Mouse (Mus musculus) gastrocnemius, adult 18-20 months (tissue): ENCODE measurements around the gene Olfr1495. TPM values are rescaled to one million over a fixed set of nuclear protein-coding genes. Genes with fewer than 3 reads are reported as not detected.
"Not testable (repeated sequence)": the region's sequence is repeated elsewhere in the genome, so short reads cannot be mapped to it uniquely, and the experiment has no call there.

Experiments
- DNase-seq: peaks from one replicate; pipeline ENCODE4 v3.0.0; 2021; ENCODE audit warnings: low spot score
- long read RNA-seq, 2 experiments: library from polyadenylated mRNA; stranded (forward); transcript quantifications; one replicate each; pipeline ENCODE4 v2.0.0; 2021
- total RNA-seq, 2 experiments: library from RNA; stranded (reverse); gene quantifications; 2 replicates each; pipeline ENCODE4 v1.2.3; 2021

Olfr1495 gene
- not detected for total RNA-seq
- long read RNA-seq, experiment 1 = 0 reads
- long read RNA-seq, experiment 2 = 0 reads

DNA sequence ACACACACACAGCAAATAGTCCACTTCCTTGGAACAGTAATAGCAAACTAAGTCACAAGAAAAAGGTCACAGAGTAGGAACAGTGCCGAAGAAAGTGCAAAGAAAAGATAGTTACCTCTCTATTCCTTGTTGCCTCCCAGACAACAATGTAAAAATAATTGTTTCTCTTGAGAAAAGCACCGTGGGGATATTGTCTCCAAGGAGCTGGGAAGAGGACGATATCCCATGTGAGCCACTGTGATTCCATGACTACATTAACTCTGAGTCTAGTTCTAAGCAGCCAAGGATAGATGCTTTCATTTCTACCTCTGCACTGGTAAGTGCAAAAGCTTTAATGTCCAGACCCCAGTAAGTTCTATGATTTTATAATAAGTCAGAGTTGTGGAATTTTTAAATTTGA, at the start of gene Olfr1495:
Olfr1495 (plus strand) TSS at position 301 of the 400 bp plus-strand sequence.
- no peak for DNase-seq

DNA sequence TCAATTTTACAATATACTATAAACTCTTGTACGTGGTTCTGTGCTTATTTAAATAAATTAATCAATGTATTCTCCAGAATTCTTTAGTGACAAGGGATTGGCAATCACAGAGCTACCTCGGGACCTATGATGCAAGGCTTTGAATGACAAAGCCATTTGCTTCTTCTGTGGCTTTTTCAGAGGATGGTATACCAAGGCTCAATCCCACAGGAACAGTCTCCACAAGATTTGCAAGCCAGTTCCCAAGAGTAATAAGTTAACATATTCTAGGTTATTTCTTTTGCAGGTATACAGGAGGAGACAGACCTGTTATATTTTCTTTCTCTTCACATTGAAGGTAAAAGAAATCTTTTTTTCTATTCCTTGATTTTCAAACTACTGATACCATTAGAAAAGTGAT, 41.4 kb upstream of the Olfr1495 start, which contains the start of gene Olfr1493-ps1:
Olfr1493-ps1 (plus strand) TSS at position 301 of the 400 bp plus-strand sequence.
- DNase-seq = no peak

DNA sequence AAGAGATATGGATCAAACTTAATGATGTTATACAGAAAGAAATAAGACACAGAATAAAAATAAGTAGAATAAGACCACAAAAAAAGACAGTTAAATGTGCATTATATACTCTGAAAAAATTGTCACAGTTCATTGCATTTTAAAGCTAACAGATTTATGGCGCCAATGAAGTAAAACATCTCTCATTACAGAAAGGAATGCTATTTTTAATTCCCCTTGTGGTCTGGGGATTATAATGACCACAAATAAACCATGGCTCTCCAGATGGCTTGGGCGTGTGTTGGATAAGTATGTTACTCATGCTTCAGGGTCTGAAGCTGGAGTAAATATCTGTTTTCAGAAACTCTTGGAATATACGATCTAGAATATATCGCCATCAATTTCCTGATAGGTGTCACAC, 25.0 kb upstream of the Olfr1495 start, which contains the start of gene Olfr1494:
Olfr1494 (plus strand) TSS at position 301 of the 400 bp plus-strand sequence.
- DNase-seq = no peak

DNA sequence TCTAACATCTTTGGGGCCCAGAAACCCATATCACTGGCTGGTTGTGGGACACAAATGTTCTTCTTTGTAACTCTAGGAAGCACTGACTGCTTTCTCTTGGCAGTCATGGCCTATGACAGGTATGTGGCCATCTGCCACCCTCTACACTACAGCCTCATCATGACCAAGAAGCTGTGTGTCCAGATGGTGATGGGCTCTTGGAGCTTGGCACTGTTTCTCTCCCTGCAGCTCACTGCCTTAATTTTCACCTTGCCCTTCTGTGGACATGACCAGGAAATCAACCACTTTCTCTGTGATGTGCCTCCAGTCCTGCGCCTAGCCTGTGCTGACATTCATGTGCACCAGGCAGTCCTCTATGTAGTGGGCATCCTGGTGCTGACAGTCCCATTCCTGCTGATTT, 15.0 kb upstream of the Olfr1495 start:
- DNase-seq = no peak

DNA sequence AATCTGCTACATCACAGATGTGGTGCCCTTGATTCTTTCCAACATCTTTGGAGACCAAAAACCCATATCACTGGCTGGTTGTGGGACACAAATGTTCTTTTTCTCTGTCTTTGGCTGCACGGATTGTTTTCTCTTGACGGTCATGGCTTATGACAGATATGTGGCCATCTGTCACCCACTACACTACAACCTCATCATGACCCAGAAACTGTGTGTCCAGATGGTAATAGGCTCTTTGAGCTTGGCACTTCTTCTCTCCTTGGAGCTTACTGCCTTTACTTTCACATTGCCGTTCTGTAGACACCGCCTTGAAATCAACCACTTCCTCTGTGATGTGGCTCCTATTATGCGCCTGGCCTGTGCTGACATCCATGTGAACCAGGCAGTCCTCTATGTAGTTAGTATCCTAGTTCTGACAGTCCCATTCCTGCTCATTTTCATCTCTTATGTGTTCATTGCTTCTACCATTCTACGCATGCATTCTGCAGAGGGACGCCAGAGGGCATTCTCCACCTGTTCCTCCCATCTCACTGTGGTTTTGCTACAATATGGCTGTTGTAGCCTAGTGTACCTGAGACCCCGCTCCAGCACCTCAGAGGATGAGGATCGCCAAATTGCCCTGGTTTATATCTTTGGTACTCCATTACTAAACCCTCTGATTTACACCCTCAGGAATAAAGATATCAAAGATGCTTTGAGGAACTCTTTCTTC, 4.3 kb downstream of the Olfr1495 start:
- DNase-seq = no peak

DNA sequence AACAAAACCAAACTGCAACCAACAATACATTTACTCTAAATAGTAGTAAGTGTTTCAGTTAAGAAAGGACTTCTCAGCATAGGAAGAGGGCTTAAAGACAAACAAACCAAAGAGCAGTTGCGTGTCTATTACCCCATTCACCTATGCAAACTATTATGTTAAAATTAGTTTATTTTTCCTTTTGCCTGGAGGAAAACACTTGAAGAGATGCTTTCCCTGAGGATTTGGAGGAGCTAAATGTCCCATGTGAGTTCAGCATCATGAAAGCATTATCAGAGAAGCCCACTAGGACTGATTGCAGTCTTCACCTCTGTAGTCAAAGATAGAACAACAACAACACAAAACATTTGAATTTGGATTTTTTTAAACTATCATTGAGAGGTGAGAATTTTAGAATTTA, 13.2 kb downstream of the Olfr1495 start, which contains the start of gene Olfr1496:
Olfr1496 (plus strand) TSS at position 301 of the 400 bp plus-strand sequence.
- DNase-seq = no peak

DNA sequence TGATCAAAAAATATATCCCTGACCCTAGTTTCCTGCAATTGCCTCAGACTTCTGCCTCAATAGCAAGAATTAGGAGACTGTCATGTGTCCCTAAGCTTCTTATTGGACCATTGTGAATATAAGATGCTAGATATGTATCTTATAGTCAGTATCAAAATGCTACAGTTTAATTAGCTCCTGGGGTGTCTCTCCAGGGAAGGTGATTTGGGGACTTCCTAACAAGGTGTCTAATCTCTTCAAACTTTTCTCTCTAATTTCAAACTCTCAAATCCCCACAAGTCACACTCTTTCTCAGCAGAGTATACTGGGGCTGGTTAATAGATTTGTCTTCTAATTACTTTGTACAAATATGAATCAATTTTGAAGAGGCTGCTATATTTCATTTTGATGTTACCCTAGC, 33.7 kb downstream of the Olfr1495 start, which contains the start of gene Olfr1497:
Olfr1497 (minus strand) TSS at position 101 of the 400 bp plus-strand sequence.
- no peak for DNase-seq

DNA sequence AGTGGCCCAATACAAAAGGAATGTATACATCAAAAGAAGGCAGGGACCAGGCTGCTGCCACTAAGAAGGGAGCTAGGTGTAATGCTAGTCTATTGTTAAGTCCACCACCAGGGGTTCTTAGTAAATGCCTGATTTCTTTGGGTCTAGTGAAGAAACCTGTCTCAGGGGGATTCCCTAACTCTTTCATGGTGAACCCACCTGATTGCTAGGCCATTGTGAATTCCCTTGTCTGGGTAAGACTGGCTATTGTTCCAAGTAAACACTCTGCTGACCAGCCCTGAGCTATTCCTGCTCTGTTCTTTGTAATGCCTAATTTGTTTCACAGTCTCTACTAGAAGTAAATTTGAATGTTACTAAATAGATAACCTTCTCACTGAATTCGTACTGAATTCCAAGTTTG, 41.1 kb downstream of the Olfr1495 start:
- not testable (repeated sequence) for DNase-seq

DNA sequence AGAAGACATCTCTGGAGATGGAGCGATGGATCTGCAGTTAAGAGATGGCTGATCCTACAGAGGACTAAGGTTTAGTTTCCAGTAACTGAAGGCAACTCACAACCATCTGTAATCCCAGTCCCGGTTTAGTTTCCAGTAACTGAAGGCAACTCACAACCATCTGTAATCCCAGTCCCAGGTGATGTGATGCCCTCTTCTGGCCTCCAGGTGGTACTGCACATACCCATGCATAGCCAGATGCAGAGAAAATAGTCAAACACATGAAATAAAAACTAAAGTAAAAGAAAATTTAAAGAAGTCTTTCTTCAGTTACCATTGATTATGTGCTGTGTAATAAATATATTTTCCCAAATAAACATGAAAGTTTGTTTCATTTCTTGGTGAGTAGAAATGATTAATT, 48.4 kb downstream of the Olfr1495 start:
- DNase-seq = no peak

DNA sequence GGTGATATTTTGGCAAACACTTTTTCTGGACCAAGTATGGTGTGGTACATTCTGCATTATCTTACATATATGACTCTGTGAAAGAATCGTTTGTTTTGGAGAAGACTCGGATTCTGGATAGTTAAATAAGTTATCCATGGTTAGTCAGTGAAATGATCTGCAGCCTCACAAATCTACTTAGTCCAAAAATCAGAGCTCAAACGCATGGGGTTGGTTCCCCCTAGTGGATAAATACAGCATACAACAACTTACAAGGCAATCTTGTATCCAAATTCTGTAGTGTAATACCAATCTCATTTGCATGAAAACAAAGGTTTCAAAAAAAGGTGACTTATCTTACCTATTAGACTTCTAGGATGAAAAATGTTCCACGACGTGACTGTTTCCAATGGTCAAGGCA, 54.4 kb downstream of the Olfr1495 start:
- no peak for DNase-seq

DNA sequence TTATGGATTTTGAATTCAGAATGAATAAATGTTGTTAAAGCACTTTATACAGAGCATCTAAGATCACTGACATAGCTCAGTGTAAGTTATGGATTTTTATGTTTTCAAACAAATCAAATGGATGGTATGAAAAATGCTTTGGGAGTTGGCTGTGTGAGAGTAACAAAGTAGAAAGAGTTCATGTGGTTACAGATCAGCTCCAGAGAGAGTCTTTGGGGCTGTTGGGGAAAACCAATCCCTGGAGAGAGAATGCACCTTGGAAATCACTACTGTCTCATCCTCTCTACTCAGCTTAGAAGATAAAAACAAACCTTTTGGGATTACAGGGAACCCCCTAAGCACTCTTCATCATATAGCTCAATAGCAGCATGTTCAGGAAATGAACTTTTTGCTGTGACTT, 54.9 kb downstream of the Olfr1495 start, which contains the start of gene Olfr1499:
Olfr1499 (minus strand) TSS at position 101 of the 400 bp plus-strand sequence.
- no peak for DNase-seq

Other genes with a start within 250 kb of the Olfr1495 start
- not detected for gene Olfr1480, start 236.7 kb upstream of the Olfr1495 start, total RNA-seq
- gene Olfr1484, start 181.1 kb upstream of the Olfr1495 start, total RNA-seq = not detected
- not detected for gene Olfr1487, start 147.2 kb upstream of the Olfr1495 start, total RNA-seq
- not detected for gene Olfr1489, start 133.0 kb upstream of the Olfr1495 start, total RNA-seq
- gene Olfr1490, start 113.5 kb upstream of the Olfr1495 start, total RNA-seq = not detected
- not detected for gene Olfr1491, start 67.3 kb upstream of the Olfr1495 start, total RNA-seq
- gene Olfr1493-ps1, start 41.3 kb upstream of the Olfr1495 start, total RNA-seq = not detected
- gene Olfr1494, start 24.9 kb upstream of the Olfr1495 start, total RNA-seq = not detected
- gene Olfr1496, start 13.3 kb downstream of the Olfr1495 start, total RNA-seq = not detected
- gene Olfr1497, start 33.6 kb downstream of the Olfr1495 start, total RNA-seq = not detected
- not detected for gene Olfr1499, start 54.8 kb downstream of the Olfr1495 start, total RNA-seq
- gene Olfr1500, start 65.9 kb downstream of the Olfr1495 start, total RNA-seq = not detected
- not detected for gene Olfr1501, start 86.1 kb downstream of the Olfr1495 start, total RNA-seq
- gene Olfr1502, start 97.2 kb downstream of the Olfr1495 start, total RNA-seq = not detected
- gene Olfr1504, start 133.3 kb downstream of the Olfr1495 start, total RNA-seq = not detected
- not detected for gene Olfr1505, start 148.9 kb downstream of the Olfr1495 start, total RNA-seq